Mouse (Mus musculus) small intestine, adult 2 months (tissue): ENCODE results near the gene Gm11060.

Source experiments
- CTCF ChIP-seq: fragments of 200-500 bp; IDR thresholded peaks from 2 replicates; pipeline ENCODE4 v1.5.1; 2012; ENCODE audit warnings: low read depth, mild to moderate bottlenecking, control low read depth, inconsistent platforms, low read length, moderate library complexity, mixed read lengths; ENCODE audit not compliant: insufficient replicate concordance, insufficient read length; ENCODE audit errors: extremely low read depth
- POLR2A ChIP-seq: fragments of 200-500 bp; IDR thresholded peaks from 2 replicates; pipeline ENCODE4 v1.6.1; 2012; ENCODE audit warnings: low read depth, mild to moderate bottlenecking, control low read depth, inconsistent platforms, low read length, moderate library complexity

DNA sequence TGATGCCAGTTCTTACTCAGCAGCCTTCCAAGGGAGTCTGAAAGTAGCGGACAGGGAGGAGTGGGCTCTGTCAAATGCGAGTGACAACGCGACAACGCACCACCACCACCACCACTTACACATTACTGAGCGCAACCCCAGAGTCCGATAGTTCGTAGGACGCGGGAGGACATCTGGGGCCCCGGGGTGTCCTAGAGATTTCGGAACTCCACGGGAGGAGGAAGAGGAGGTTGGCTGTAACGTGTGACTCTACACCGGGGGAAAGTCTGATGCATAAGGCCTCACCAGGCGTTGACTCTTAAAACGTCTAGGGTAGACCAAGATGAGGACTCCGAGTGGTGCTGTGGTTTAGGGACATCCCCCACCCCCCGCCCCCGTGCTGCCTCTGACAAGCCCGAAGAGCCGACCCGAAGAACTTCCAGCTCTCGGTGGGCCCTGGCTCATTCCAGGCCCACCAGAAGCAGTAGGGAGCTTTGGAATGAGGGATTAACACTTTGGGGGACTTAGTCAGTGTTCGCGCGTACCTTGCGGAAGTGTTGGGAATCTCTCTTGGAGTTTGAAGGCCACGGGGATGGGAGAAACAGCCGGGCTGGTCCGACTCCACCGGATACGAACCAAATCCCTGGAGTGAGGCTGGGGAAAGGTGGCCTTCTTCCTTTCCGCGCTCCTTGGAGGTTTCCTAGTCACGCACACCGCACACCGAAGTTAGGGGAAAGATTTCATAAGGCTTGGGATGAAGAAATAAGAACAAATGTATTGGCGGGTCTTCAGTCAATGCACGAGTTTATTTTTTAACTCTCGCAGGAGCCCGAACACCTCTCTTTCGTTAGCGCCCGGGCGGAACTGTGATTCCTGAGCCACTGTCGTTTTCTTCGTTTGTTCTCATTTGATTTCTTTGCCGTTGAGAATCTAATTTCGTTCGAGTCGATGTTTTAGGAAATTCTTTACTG lies 36.0 kb downstream of the Gm11060 start:
- no peak for TF ChIP-seq CTCF
- no peak for TF ChIP-seq POLR2A
